Mouse (Mus musculus) liver, adult 2 months (tissue): ENCODE results near the gene Mnx1.

Experiments used
- CTCF ChIP-seq: fragments of 200-500 bp; IDR thresholded peaks from 2 replicates; pipeline ENCODE4 v1.5.1; 2011; ENCODE audit warnings: low read depth, low read length, control low read depth
- POLR2A ChIP-seq: fragments of 200-500 bp; IDR thresholded peaks from 2 replicates; pipeline ENCODE4 v1.6.1; 2011; ENCODE audit warnings: low read length, control low read depth; ENCODE audit not compliant: insufficient read depth; ENCODE audit errors: extremely low read depth

- TF ChIP-seq POLR2A (no peak), CTCF (no peak)
Observed at GRCm38 (mm10) chr5:29473551-29474245, 4.6 kb downstream of the Mnx1 start.
